Mouse (Mus musculus): ENCODE measurements around the gene Eps8. TPM values are rescaled to one million over a fixed set of nuclear protein-coding genes. Genes with fewer than 3 reads are reported as not detected.

Gene Eps8
- polyA plus RNA-seq, 1 experiment from 2014 or later: 33.4 TPM

DNA sequence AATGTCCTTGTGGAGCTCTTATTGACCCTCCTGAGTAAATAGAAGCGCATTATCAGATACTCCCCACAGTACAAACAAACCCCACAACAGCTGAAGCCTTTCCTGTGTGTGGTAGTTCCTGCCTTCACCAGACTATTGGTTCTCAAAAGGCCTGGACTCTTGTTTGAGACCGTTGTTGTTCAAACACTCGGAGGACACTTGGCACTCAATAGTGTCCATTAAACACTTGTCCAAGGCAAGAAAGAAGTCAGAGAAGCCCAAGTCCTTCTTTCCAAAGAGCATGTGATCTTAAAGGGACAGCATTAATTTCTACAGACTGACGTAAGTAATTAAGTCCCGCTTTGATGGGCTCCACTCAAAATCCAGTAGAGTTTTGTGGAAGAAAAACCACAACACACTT lies 113.9 kb downstream of the Eps8 start:
- ATAC-seq (ENCODE audit: insufficient read depth, low FRiP score): peak; percentile 83; the same call in 1 of the 2 replicates

GRCm38 (mm10) chr6:137540346-137540745 lies 114.3 kb downstream of the Eps8 start:
- no peaks in the 10 kb centered on the region for H3K36me3 ChIP-seq (ENCODE audit: control insufficient read depth, insufficient read depth, low read length)
- no peak overlapping the region for H3K4me3 ChIP-seq (replicated peaks; ENCODE audit: low read length)
- 71% methylated on average over 6 of the region's 6 CpGs for WGBS
- no peaks in the 10 kb centered on the region for H3K27me3 ChIP-seq (ENCODE audit: control insufficient read depth, insufficient read depth, low read length)
- no peak overlapping the region for H3K9ac ChIP-seq (ENCODE audit: low read length)
- no peak overlapping the region for H3K4me2 ChIP-seq (ENCODE audit: low read depth, low read length)
- no peak; the same call in 1 of the 2 replicates for ATAC-seq (ENCODE audit: insufficient read depth, low FRiP score)
- no peaks in the 10 kb centered on the region for H3K9me3 ChIP-seq (replicated peaks; ENCODE audit: control insufficient read depth, low read length)
- H3K27ac ChIP-seq (ENCODE audit: low read length): peak overlapping the region; percentile 81
- peaks cover 13% of the 10 kb centered on the region for H3K4me1 ChIP-seq (ENCODE audit: control insufficient read depth, insufficient read depth, low read length)

More for the DNA sequence above, 113.9 kb downstream of the Eps8 start:
- Histone ChIP-seq H3K4me1 (ENCODE audit: control insufficient read depth, insufficient read depth, low read length) (peaks cover 13% of the 10 kb centered on the region), H3K4me2 (ENCODE audit: low read depth, low read length) (peak overlapping the region; percentile 17; the same call in 1 of the 2 replicates), H3K36me3 (ENCODE audit: control insufficient read depth, insufficient read depth, low read length) (no peaks in the 10 kb centered on the region), H3K9ac (ENCODE audit: low read length) (no peak overlapping the region), H3K4me3 (replicated peaks; ENCODE audit: low read length) (no peak overlapping the region), H3K27me3 (ENCODE audit: control insufficient read depth, insufficient read depth, low read length) (no peaks in the 10 kb centered on the region), H3K9me3 (replicated peaks; ENCODE audit: control insufficient read depth, low read length) (no peaks in the 10 kb centered on the region), H3K27ac (ENCODE audit: low read length) (peak overlapping the region; percentile 81)
- 62% methylated on average over 5 of the region's 5 CpGs for WGBS

- no peaks in the 10 kb centered on the region for H3K9me3 ChIP-seq (replicated peaks; ENCODE audit: control insufficient read depth, low read length)
- no peak for ATAC-seq (ENCODE audit: insufficient read depth, low FRiP score)
- WGBS: 44% methylated on average over 7 of the region's 7 CpGs
Observed at GRCm38 (mm10) chr6:137539219-137539618, 115.5 kb downstream of the Eps8 start.

GRCm38 (mm10) chr6:137532758-137533157 lies 121.9 kb downstream of the Eps8 start:
- Histone ChIP-seq H3K4me3 (replicated peaks; ENCODE audit: low read length) (no peak overlapping the region), H3K4me1 (ENCODE audit: control insufficient read depth, insufficient read depth, low read length) (no peaks in the 10 kb centered on the region), H3K4me2 (ENCODE audit: low read depth, low read length) (no peak overlapping the region), H3K27me3 (ENCODE audit: control insufficient read depth, insufficient read depth, low read length) (no peaks in the 10 kb centered on the region), H3K36me3 (ENCODE audit: control insufficient read depth, insufficient read depth, low read length) (no peaks in the 10 kb centered on the region), H3K9me3 (replicated peaks; ENCODE audit: control insufficient read depth, low read length) (no peaks in the 10 kb centered on the region), H3K9ac (ENCODE audit: low read length) (no peak overlapping the region), H3K27ac (ENCODE audit: low read length) (no peak overlapping the region)
- ATAC-seq (ENCODE audit: insufficient read depth, low FRiP score): no peak
- WGBS: 93% methylated on average over 8 of the region's 8 CpGs

More at GRCm38 (mm10) chr6:137539219-137539618, 115.5 kb downstream of the Eps8 start:
- H3K4me2 ChIP-seq (ENCODE audit: low read depth, low read length): no peak overlapping the region
- H3K27ac ChIP-seq (ENCODE audit: low read length): no peak overlapping the region
- no peak overlapping the region for H3K9ac ChIP-seq (ENCODE audit: low read length)
- no peaks in the 10 kb centered on the region for H3K36me3 ChIP-seq (ENCODE audit: control insufficient read depth, insufficient read depth, low read length)
- no peaks in the 10 kb centered on the region for H3K27me3 ChIP-seq (ENCODE audit: control insufficient read depth, insufficient read depth, low read length)
- no peak overlapping the region for H3K4me3 ChIP-seq (replicated peaks; ENCODE audit: low read length)
- peaks cover 13% of the 10 kb centered on the region for H3K4me1 ChIP-seq (ENCODE audit: control insufficient read depth, insufficient read depth, low read length)

GRCm38 (mm10) chr6:137525769-137526168 lies 128.9 kb downstream of the Eps8 start:
- H3K27me3 ChIP-seq (ENCODE audit: control insufficient read depth, insufficient read depth, low read length): no peaks in the 10 kb centered on the region
- no peaks in the 10 kb centered on the region for H3K4me1 ChIP-seq (ENCODE audit: control insufficient read depth, insufficient read depth, low read length)
- 32% methylated on average over 3 of the region's 3 CpGs for WGBS
- no peak overlapping the region for H3K27ac ChIP-seq (ENCODE audit: low read length)
- no peak overlapping the region for H3K4me3 ChIP-seq (replicated peaks; ENCODE audit: low read length)
- no peak for ATAC-seq (ENCODE audit: insufficient read depth, low FRiP score)
- no peaks in the 10 kb centered on the region for H3K36me3 ChIP-seq (ENCODE audit: control insufficient read depth, insufficient read depth, low read length)
- no peaks in the 10 kb centered on the region for H3K9me3 ChIP-seq (replicated peaks; ENCODE audit: control insufficient read depth, low read length)
- no peak overlapping the region for H3K4me2 ChIP-seq (ENCODE audit: low read depth, low read length)
- no peak overlapping the region for H3K9ac ChIP-seq (ENCODE audit: low read length)

DNA sequence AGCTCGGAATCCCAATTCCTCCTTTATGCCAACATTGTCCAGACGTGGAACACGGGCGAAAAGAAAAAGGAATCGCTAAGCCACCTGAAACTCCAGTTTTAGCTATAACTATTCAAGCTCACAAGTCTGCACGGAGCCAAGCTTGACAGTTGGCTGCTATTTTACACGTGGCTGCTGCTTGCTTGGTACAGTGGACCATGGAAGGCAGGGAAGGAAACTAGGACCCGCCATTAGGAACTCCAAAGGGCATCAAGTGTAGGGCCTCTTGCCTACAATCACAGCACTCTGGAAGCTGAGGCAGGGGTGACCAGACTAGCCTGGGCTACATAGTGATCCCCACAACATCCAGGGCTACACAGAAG lies 134.4 kb downstream of the Eps8 start:
- WGBS: 67% methylated on average over 8 of the region's 8 CpGs
- no peak overlapping the region for H3K27ac ChIP-seq (ENCODE audit: low read length)
- peak; percentile 17; the same call in 1 of the 2 replicates for ATAC-seq (ENCODE audit: insufficient read depth, low FRiP score)

GRCm38 (mm10) chr6:137519529-137520342 lies 134.9 kb downstream of the Eps8 start:
- H3K4me2 ChIP-seq (ENCODE audit: low read depth, low read length): no peak overlapping the region
- H3K9me3 ChIP-seq (replicated peaks; ENCODE audit: control insufficient read depth, low read length): no peaks in the 10 kb centered on the region
- no peak overlapping the region for H3K4me3 ChIP-seq (replicated peaks; ENCODE audit: low read length)
- no peaks in the 10 kb centered on the region for H3K36me3 ChIP-seq (ENCODE audit: control insufficient read depth, insufficient read depth, low read length)
- no peaks in the 10 kb centered on the region for H3K27me3 ChIP-seq (ENCODE audit: control insufficient read depth, insufficient read depth, low read length)
- peak; percentile 64; the same call in 1 of the 2 replicates for ATAC-seq (ENCODE audit: insufficient read depth, low FRiP score)
- H3K9ac ChIP-seq (ENCODE audit: low read length): no peak overlapping the region
- no peaks in the 10 kb centered on the region for H3K4me1 ChIP-seq (ENCODE audit: control insufficient read depth, insufficient read depth, low read length)
- WGBS: 59% methylated on average over 11 of the region's 11 CpGs
- H3K27ac ChIP-seq (ENCODE audit: low read length): no peak overlapping the region

More for the DNA sequence above, 134.4 kb downstream of the Eps8 start:
- Histone ChIP-seq H3K4me3 (replicated peaks; ENCODE audit: low read length) (no peak overlapping the region), H3K36me3 (ENCODE audit: control insufficient read depth, insufficient read depth, low read length) (no peaks in the 10 kb centered on the region), H3K27me3 (ENCODE audit: control insufficient read depth, insufficient read depth, low read length) (no peaks in the 10 kb centered on the region), H3K4me1 (ENCODE audit: control insufficient read depth, insufficient read depth, low read length) (no peaks in the 10 kb centered on the region), H3K9ac (ENCODE audit: low read length) (no peak overlapping the region), H3K9me3 (replicated peaks; ENCODE audit: control insufficient read depth, low read length) (no peaks in the 10 kb centered on the region), H3K4me2 (ENCODE audit: low read depth, low read length) (no peak overlapping the region)

DNA sequence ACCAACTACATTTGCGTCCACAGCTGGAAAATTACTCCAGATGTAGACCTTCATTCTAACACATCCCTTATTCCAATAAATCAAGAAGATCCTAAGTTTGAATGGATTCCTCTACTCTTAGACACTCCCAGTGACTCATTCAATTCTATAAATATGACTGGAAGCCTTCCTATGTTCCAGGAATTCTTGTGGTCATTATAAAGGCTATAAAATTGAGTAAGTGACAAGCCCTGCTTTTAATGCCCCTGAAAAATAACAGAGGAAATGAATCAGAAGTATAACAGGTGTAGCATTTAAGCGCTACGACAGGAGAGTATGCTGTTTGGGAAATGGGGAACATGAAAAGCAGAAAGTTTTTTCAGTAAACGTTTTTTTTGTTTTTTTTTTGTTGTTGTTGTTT lies 139.8 kb downstream of the Eps8 start:
- no peak for ATAC-seq (ENCODE audit: insufficient read depth, low FRiP score)
- no peaks in the 10 kb centered on the region for H3K27me3 ChIP-seq (ENCODE audit: control insufficient read depth, insufficient read depth, low read length)
- H3K9ac ChIP-seq (ENCODE audit: low read length): no peak overlapping the region
- no peak overlapping the region for H3K27ac ChIP-seq (ENCODE audit: low read length)
- H3K4me1 ChIP-seq (ENCODE audit: control insufficient read depth, insufficient read depth, low read length): no peaks in the 10 kb centered on the region
- H3K4me3 ChIP-seq (replicated peaks; ENCODE audit: low read length): no peak overlapping the region
- H3K36me3 ChIP-seq (ENCODE audit: control insufficient read depth, insufficient read depth, low read length): no peaks in the 10 kb centered on the region
- 71% methylated on average over 4 of the region's 4 CpGs for WGBS
- H3K4me2 ChIP-seq (ENCODE audit: low read depth, low read length): no peak overlapping the region
- no peaks in the 10 kb centered on the region for H3K9me3 ChIP-seq (replicated peaks; ENCODE audit: control insufficient read depth, low read length)

- no peaks in the 10 kb centered on the region for H3K4me1 ChIP-seq (ENCODE audit: control insufficient read depth, insufficient read depth, low read length)
- WGBS: 54% methylated on average over 5 of the region's 5 CpGs
- H3K27me3 ChIP-seq (ENCODE audit: control insufficient read depth, insufficient read depth, low read length): no peaks in the 10 kb centered on the region
- no peak overlapping the region for H3K9ac ChIP-seq (ENCODE audit: low read length)
- H3K36me3 ChIP-seq (ENCODE audit: control insufficient read depth, insufficient read depth, low read length): no peaks in the 10 kb centered on the region
- H3K9me3 ChIP-seq (replicated peaks; ENCODE audit: control insufficient read depth, low read length): no peaks in the 10 kb centered on the region
- H3K4me3 ChIP-seq (replicated peaks; ENCODE audit: low read length): no peak overlapping the region
- no peak for ATAC-seq (ENCODE audit: insufficient read depth, low FRiP score)
- no peak overlapping the region for H3K27ac ChIP-seq (ENCODE audit: low read length)
- H3K4me2 ChIP-seq (ENCODE audit: low read depth, low read length): no peak overlapping the region
Observed at GRCm38 (mm10) chr6:137512753-137513152, 141.9 kb downstream of the Eps8 start.

All from stomach, embryonic 16.5 days (tissue).